Mouse (Mus musculus): Measurements from ENCODE around the gene Hivep3. TPM values are rescaled to one million over a fixed set of nuclear protein-coding genes. Genes with fewer than 3 reads are reported as not detected.

Gene Hivep3
- polyA plus RNA-seq, 1 experiment from 2014 or later, result 4.5 TPM

DNA sequence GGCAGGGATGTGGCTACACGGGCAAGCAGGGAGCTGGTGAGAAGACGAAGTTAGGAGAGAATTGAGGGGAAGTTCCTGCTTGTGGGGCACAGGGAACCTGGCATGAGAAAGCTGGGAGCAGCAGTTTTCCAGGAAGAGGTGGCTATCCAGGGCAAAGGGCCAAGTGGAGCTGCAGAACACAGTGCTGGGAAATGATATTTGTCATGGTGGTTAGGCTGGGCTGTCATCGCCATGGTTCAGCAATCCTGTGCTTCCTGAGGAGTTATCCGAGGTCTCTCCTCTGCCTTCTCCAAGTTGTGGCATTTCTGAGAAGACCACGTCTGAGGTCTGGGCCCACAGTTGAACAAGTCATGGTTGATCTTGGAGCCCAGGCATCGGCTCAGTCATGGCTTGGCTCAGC, 136.8 kb downstream of the Hivep3 start:
- no peak overlapping the region for H3K4me2 ChIP-seq (replicated peaks)
- no peaks in the 10 kb centered on the region for H3K36me3 ChIP-seq
- no peak overlapping the region for H3K4me3 ChIP-seq
- ATAC-seq (ENCODE audit: low FRiP score), result no peak
- no peak overlapping the region for H3K9ac ChIP-seq
- H3K27ac ChIP-seq, result no peak overlapping the region
- WGBS, result 84% methylated on average over 6 of the region's 6 CpGs
- no peaks in the 10 kb centered on the region for H3K27me3 ChIP-seq
- H3K4me1 ChIP-seq, result 0 out of 2 replicates have a peak, but pooled peaks cover 3% of the 10 kb centered on the region
- no peaks in the 10 kb centered on the region for H3K9me3 ChIP-seq (replicated peaks)

DNA sequence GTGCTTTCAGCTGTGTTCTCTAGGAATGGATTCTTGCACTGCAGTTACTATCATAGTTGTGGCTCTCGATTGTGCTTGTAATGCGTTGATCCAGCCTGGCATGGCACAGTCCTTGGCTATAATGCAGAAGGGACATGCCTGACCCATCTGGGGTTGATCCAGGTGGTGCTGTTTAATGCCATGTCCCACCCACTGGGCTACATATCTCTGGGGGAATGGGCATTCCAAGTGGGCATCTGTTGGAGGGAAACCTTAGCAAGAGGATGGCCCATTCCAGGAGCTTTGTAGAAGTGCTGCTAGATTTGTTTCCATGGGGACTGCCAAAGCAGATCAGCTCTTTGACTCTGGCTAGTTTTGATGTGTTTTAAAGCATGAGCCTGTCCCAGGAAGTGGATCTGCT, 137.9 kb downstream of the Hivep3 start:
- Histone ChIP-seq H3K9me3 (replicated peaks) (no peaks in the 10 kb centered on the region), H3K4me1 (no peaks in the 10 kb centered on the region), H3K4me3 (no peak overlapping the region), H3K9ac (no peak overlapping the region), H3K27me3 (no peaks in the 10 kb centered on the region; the same call in 1 of the 2 replicates), H3K4me2 (replicated peaks) (no peak overlapping the region), H3K36me3 (no peaks in the 10 kb centered on the region), H3K27ac (no peak overlapping the region)
- no peak for ATAC-seq (ENCODE audit: low FRiP score)
- WGBS, result 93% methylated on average over 2 of the region's 2 CpGs

- no peak for ATAC-seq (ENCODE audit: low FRiP score)
- 88% methylated on average over 10 of the region's 10 CpGs for WGBS
- Histone ChIP-seq H3K27ac (no peak overlapping the region), H3K27me3 (no peaks in the 10 kb centered on the region; the same call in 1 of the 2 replicates), H3K4me2 (replicated peaks) (no peak overlapping the region), H3K9me3 (replicated peaks) (no peaks in the 10 kb centered on the region), H3K36me3 (no peaks in the 10 kb centered on the region), H3K4me3 (no peak overlapping the region), H3K4me1 (no peaks in the 10 kb centered on the region), H3K9ac (no peak overlapping the region)
Observed at GRCm38 (mm10) chr4:119871861-119872582, 138.4 kb downstream of the Hivep3 start.

GRCm38 (mm10) chr4:119873935-119874334, 140.4 kb downstream of the Hivep3 start:
- Histone ChIP-seq H3K36me3 (no peaks in the 10 kb centered on the region), H3K9ac (no peak overlapping the region), H3K27me3 (no peaks in the 10 kb centered on the region; the same call in 1 of the 2 replicates), H3K4me1 (no peaks in the 10 kb centered on the region), H3K4me3 (no peak overlapping the region), H3K27ac (no peak overlapping the region), H3K9me3 (replicated peaks) (no peaks in the 10 kb centered on the region), H3K4me2 (replicated peaks) (no peak overlapping the region)
- WGBS, result 73% methylated on average over 6 of the region's 6 CpGs
- ATAC-seq (ENCODE audit: low FRiP score), result no peak

- WGBS, result 94% methylated on average over 2 of the region's 2 CpGs
- no peaks in the 10 kb centered on the region for H3K36me3 ChIP-seq
- H3K4me3 ChIP-seq, result no peak overlapping the region
- no peak overlapping the region for H3K4me2 ChIP-seq (replicated peaks)
- no peaks in the 10 kb centered on the region for H3K4me1 ChIP-seq
- no peak for ATAC-seq (ENCODE audit: low FRiP score)
- H3K27ac ChIP-seq, result no peak overlapping the region
- no peaks in the 10 kb centered on the region; the same call in 1 of the 2 replicates for H3K27me3 ChIP-seq
- no peaks in the 10 kb centered on the region for H3K9me3 ChIP-seq (replicated peaks)
- no peak overlapping the region for H3K9ac ChIP-seq
Observed at GRCm38 (mm10) chr4:119875592-119875991, 142.0 kb downstream of the Hivep3 start.

DNA sequence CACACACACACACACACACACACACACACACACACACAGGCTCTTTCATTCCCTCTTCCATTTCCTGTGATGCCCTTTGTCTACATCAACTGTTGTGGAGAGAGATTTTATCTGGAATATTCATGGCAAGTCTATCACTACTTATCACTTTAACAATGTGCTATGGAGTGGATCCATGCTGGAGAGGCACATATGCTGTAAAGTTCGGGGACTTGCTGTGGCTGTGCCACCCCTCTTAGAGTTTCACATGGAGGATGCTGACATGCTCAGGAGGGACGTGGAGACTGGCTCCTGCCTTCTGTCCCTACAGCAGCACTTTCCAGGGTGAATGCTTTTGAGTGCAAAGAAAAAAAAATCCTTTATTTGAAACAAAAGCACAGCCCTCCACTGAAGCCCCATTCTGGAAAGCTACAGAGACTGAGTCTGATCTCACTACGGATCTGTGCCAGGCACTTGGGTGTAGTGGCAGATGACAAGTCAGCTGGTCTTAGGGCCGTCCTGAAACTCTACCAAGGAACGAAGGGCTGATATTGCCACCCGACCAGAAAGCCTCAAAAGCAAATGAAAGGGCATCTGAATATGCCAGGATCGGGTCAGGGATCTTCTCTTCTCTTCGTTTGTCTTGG, 143.1 kb downstream of the Hivep3 start:
- no peak overlapping the region for H3K4me2 ChIP-seq (replicated peaks)
- H3K9me3 ChIP-seq (replicated peaks), result no peaks in the 10 kb centered on the region
- 69% methylated on average over 8 of the region's 8 CpGs for WGBS
- H3K27me3 ChIP-seq, result no peaks in the 10 kb centered on the region; the same call in 1 of the 2 replicates
- no peak overlapping the region for H3K4me3 ChIP-seq
- no peaks in the 10 kb centered on the region for H3K4me1 ChIP-seq
- H3K9ac ChIP-seq, result no peak overlapping the region
- H3K36me3 ChIP-seq, result no peaks in the 10 kb centered on the region
- no peak for ATAC-seq (ENCODE audit: low FRiP score)
- no peak overlapping the region for H3K27ac ChIP-seq

DNA sequence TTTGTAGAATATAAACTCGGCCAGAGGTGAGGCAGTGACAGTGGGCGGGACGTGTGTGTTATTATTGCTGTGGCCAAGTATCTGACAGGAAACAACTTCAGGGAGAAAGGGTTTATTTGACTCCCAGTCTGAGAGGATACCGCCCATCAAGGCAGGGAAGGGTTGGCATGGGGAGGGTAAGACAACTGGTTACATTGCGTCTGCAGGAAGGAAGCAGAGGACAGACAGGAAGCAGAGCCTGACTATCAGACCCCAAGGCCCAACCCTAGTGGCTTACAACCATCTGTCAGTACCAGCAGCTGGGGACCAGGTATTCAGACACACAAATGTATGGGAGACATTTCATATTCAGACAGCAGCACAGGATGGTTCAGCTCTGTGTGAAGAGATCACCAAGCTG, 144.6 kb downstream of the Hivep3 start:
- H3K4me1 ChIP-seq, result no peaks in the 10 kb centered on the region
- no peaks in the 10 kb centered on the region; the same call in 1 of the 2 replicates for H3K27me3 ChIP-seq
- H3K36me3 ChIP-seq, result no peaks in the 10 kb centered on the region
- 86% methylated on average over 5 of the region's 5 CpGs for WGBS
- H3K9ac ChIP-seq, result no peak overlapping the region
- no peaks in the 10 kb centered on the region for H3K9me3 ChIP-seq (replicated peaks)
- no peak overlapping the region for H3K4me3 ChIP-seq
- no peak overlapping the region for H3K27ac ChIP-seq
- no peak overlapping the region for H3K4me2 ChIP-seq (replicated peaks)
- ATAC-seq (ENCODE audit: low FRiP score), result no peak

DNA sequence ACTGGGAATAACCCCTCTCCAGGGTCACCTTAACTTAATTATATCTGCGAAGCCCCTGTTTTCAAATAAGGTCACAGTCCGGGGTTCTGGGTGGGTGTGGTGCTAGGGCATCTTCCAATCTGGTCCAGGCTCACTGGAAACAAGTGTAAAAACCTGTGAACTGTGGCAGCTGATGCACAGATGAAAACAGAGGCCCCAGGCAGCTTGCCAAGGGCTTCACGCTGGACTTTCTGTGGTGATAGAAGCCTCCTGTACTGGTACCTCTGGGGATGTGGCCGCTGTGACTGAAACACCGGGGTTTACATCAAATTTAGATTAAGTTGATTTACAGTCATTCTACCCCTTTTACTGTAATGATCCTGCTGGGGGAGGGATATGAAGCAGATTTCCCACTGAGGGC, 146.1 kb downstream of the Hivep3 start:
- H3K4me3 ChIP-seq, result no peak overlapping the region
- no peak for ATAC-seq (ENCODE audit: low FRiP score)
- WGBS, result 64% methylated on average over 5 of the region's 5 CpGs
- H3K9me3 ChIP-seq (replicated peaks), result no peaks in the 10 kb centered on the region
- H3K27ac ChIP-seq, result no peak overlapping the region
- no peaks in the 10 kb centered on the region; the same call in 1 of the 2 replicates for H3K27me3 ChIP-seq
- no peak overlapping the region for H3K4me2 ChIP-seq (replicated peaks)
- H3K9ac ChIP-seq, result no peak overlapping the region
- no peaks in the 10 kb centered on the region for H3K4me1 ChIP-seq
- H3K36me3 ChIP-seq, result no peaks in the 10 kb centered on the region

DNA sequence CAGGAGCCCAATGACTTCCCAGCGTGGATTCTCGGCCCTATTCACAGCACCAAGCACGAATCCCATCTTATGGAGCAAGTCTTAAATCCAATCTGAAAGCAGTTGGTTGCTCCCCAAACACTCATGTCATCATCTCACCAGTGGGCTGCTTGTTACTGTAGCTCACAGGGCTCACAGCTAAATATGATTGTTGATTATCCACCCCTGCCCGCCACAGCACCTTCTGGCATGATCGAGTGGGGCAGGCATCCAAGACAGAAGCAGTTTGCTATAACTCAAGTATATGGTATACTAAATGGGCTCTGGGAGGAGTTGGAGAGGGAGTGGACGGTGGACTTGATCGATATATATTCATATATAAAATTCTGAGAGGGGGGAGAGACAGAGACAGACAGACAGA, 146.7 kb downstream of the Hivep3 start:
- no peak overlapping the region for H3K4me2 ChIP-seq (replicated peaks)
- no peak overlapping the region for H3K4me3 ChIP-seq
- H3K27me3 ChIP-seq, result no peaks in the 10 kb centered on the region; the same call in 1 of the 2 replicates
- WGBS, result 89% methylated on average over 7 of the region's 7 CpGs
- H3K36me3 ChIP-seq, result no peaks in the 10 kb centered on the region
- H3K27ac ChIP-seq, result no peak overlapping the region
- H3K9me3 ChIP-seq (replicated peaks), result no peaks in the 10 kb centered on the region
- no peak overlapping the region for H3K9ac ChIP-seq
- no peaks in the 10 kb centered on the region for H3K4me1 ChIP-seq
- ATAC-seq (ENCODE audit: low FRiP score), result no peak

DNA sequence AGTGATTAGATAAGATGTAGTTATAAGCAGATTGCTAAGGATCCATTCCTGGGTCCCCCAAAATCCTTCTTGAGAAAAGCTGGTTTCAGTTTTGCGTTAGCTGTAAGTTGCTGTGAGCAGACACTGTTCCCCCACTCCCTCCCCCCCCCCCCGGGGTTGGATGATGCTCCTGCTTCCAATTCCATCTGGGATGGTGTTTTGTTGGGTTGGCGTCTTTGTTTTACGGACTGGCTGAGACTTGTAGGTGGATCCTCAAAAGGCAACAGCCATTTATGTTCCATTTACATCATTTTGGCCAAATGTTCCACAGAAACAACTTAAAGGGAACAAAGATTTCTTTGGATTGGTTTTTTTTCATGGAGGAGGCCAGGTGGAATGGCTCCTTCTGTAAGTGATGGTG, 147.7 kb downstream of the Hivep3 start:
- no peak overlapping the region for H3K9ac ChIP-seq
- no peaks in the 10 kb centered on the region for H3K36me3 ChIP-seq
- no peak overlapping the region for H3K27ac ChIP-seq
- H3K4me1 ChIP-seq, result no peaks in the 10 kb centered on the region
- ATAC-seq (ENCODE audit: low FRiP score), result no peak
- H3K4me2 ChIP-seq (replicated peaks), result no peak overlapping the region
- H3K4me3 ChIP-seq, result no peak overlapping the region
- H3K9me3 ChIP-seq (replicated peaks), result no peaks in the 10 kb centered on the region
- H3K27me3 ChIP-seq, result no peaks in the 10 kb centered on the region
- WGBS, result 90% methylated on average over 4 of the region's 4 CpGs

DNA sequence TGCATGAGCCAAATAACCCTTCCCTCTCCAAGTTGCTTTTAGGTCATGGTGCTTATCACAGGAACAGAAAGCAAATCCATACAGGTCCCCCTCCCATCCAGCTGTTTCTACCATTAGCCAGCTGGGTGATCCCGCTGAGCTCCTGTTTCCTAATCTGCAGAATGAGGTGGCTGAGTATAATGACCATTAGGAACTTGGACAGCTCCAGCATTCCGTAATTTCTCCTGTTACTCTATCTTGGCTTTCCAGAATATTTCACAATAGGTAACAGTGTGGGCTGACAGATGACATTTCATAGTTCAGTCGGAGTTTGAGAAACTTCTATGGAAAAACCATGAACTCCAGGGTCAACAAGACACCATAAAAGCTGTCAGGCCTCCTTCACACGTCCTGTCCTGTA, 148.8 kb downstream of the Hivep3 start:
- Histone ChIP-seq H3K9ac (no peak overlapping the region), H3K9me3 (replicated peaks) (no peaks in the 10 kb centered on the region), H3K4me2 (replicated peaks) (no peak overlapping the region), H3K4me3 (no peak overlapping the region), H3K36me3 (no peaks in the 10 kb centered on the region), H3K4me1 (no peaks in the 10 kb centered on the region), H3K27me3 (no peaks in the 10 kb centered on the region), H3K27ac (no peak overlapping the region)
- 38% methylated on average over 4 of the region's 4 CpGs for WGBS
- ATAC-seq (ENCODE audit: low FRiP score), result no peak

DNA sequence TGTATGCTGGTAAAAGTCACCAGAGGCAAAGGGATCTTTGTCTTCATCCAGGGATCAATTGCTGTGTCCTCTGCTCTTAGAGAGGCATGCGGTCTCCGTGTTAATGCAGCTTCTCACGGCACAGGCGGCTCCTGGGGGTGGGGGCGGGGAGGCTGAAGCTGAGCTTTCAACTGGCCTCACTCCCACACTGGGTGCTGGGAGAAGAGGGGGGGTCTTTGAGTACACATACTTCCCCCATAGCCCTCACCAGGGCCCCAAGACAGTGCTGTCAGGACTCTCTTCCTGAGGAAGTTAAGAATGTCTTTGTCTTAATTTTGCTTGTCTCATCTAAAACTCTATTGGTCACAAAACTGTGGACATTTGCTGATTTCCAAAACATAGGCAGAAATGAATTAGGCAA, 149.2 kb downstream of the Hivep3 start:
- no peak for ATAC-seq (ENCODE audit: low FRiP score)
- Histone ChIP-seq H3K27ac (no peak overlapping the region), H3K36me3 (no peaks in the 10 kb centered on the region), H3K4me2 (replicated peaks) (no peak overlapping the region), H3K27me3 (no peaks in the 10 kb centered on the region), H3K4me1 (no peaks in the 10 kb centered on the region), H3K9ac (no peak overlapping the region), H3K4me3 (no peak overlapping the region), H3K9me3 (replicated peaks) (no peaks in the 10 kb centered on the region)
- 33% methylated on average over 5 of the region's 5 CpGs for WGBS

DNA sequence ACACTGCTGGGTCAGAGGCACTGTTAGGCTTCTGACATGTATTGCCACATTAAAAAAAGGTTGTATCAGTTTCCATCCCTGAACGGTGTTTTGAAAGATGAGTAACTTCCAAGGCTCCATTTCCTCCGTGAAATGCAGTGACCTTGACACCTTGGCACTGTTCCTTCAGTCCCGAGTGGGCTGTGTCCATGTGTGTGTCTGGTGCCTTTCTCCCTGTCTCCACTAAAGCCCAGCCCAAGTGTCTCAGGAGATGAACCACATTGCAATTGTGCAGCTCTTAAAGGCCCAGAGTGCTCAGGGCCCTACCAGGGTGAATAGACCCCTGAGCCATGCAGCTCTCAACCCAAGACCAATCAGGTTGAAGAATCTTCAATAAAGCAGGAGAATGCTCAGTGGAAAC, 153.0 kb downstream of the Hivep3 start:
- Histone ChIP-seq H3K4me3 (no peak overlapping the region), H3K27me3 (no peaks in the 10 kb centered on the region), H3K27ac (no peak overlapping the region), H3K36me3 (no peaks in the 10 kb centered on the region), H3K9me3 (replicated peaks) (no peaks in the 10 kb centered on the region), H3K9ac (no peak overlapping the region), H3K4me1 (no peaks in the 10 kb centered on the region), H3K4me2 (replicated peaks) (no peak overlapping the region)
- ATAC-seq (ENCODE audit: low FRiP score), result no peak
- 70% methylated on average over 3 of the region's 3 CpGs for WGBS
